Mouse (Mus musculus): Measurements from ENCODE around the gene Taar4. TPM values are rescaled to one million over a fixed set of nuclear protein-coding genes. Genes with fewer than 3 reads are reported as not detected.

The Taar4 gene
- polyA plus RNA-seq, 1 experiment from 2014 or later: not detected

DNA sequence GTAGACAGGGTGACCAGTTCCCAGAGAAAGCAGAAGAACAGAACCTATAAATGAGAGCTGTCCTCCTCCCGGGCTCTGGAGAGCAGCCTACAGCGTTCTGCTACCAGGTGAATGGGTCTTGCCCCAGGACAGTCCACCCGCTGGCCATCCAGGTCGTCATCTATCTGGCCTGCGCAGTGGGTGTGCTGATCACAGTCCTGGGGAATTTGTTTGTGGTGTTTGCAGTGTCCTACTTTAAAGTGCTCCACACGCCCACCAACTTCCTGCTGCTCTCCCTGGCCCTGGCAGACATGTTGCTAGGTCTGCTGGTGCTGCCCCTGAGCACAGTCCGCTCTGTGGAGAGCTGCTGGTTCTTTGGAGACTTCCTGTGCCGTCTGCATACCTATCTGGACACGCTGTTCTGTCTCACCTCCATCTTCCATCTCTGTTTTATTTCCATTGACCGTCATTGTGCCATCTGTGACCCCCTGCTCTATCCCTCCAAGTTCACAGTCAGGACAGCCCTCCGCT lies 10.4 kb downstream of the Taar4 start, which contains the start of gene Taar5:
Gene Taar5 (plus strand): TSS at position 51 of the 510 bp plus-strand sequence.
- WGBS: 88% methylated on average over 11 of the region's 11 CpGs
- Histone ChIP-seq H3K27me3 (replicated peaks; ENCODE audit: control insufficient read depth, insufficient read depth, low read length) (no peaks in the 10 kb centered on the region), H3K27ac (ENCODE audit: low read depth, low read length) (no peak within 1 kb of the TSS), H3K4me3 (ENCODE audit: low read depth, low read length) (no peak within 1 kb of the TSS), H3K4me1 (replicated peaks; ENCODE audit: control insufficient read depth, insufficient read depth, low read length) (no peaks in the 10 kb centered on the region), H3K36me3 (ENCODE audit: control insufficient read depth, insufficient read depth) (no peaks in the 10 kb centered on the region), H3K9ac (ENCODE audit: low read depth, low read length) (no peak within 1 kb of the TSS), H3K9me3 (ENCODE audit: control insufficient read depth) (no peaks in the 10 kb centered on the region), H3K4me2 (replicated peaks; ENCODE audit: low read depth) (no peak within 1 kb of the TSS)
- no peak for TF ChIP-seq CTCF (IDR thresholded peaks at IDR 0.05; ENCODE audit: low read depth)
- no peak for ATAC-seq

DNA sequence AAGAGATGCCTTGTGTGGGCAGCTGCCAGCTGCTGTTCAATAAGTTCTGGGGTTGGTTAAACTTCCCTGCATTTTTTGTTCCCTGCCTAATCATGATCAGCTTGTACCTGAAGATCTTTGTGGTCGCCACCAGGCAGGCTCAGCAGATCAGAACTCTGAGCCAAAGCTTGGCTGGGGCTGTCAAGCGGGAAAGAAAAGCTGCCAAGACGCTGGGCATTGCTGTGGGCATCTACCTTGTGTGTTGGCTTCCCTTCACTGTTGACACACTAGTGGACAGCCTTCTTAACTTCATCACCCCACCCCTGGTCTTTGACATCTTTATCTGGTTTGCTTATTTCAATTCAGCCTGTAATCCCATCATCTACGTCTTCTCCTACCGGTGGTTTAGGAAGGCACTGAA lies 11.0 kb downstream of the Taar4 start:
- H3K27me3 ChIP-seq (replicated peaks; ENCODE audit: control insufficient read depth, insufficient read depth, low read length): no peaks in the 10 kb centered on the region
- H3K27ac ChIP-seq (ENCODE audit: low read depth, low read length): no peak overlapping the region
- 87% methylated on average over 5 of the region's 5 CpGs for WGBS
- H3K9me3 ChIP-seq (ENCODE audit: control insufficient read depth): no peaks in the 10 kb centered on the region
- TF ChIP-seq CTCF (IDR thresholded peaks at IDR 0.05; ENCODE audit: low read depth): no peak
- no peak overlapping the region for H3K4me3 ChIP-seq (ENCODE audit: low read depth, low read length)
- H3K4me2 ChIP-seq (replicated peaks; ENCODE audit: low read depth): no peak overlapping the region
- H3K36me3 ChIP-seq (ENCODE audit: control insufficient read depth, insufficient read depth): no peaks in the 10 kb centered on the region
- no peak for ATAC-seq
- H3K9ac ChIP-seq (ENCODE audit: low read depth, low read length): no peak overlapping the region
- H3K4me1 ChIP-seq (replicated peaks; ENCODE audit: control insufficient read depth, insufficient read depth, low read length): no peaks in the 10 kb centered on the region

DNA sequence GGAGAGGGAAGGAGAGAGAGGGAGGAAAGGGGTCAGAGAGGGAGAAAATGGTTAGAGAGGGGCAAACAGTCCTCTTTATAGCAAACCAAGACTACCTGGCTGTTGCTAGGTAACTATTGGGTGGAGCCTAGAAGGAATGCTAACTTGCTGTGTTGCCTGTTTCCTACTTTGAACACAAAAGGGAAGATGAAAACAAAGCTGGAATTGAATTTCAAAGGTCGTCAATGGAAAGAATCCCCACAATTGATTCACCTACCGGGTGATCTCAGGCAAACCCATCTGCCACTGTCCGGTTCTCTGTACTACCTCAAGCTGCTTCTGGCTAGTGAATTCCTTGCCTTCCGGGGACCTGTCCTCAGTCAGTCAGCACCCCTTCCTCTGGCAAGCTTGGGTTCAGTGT lies 17.7 kb downstream of the Taar4 start:
- no peak overlapping the region for H3K9ac ChIP-seq (ENCODE audit: low read depth, low read length)
- H3K9me3 ChIP-seq (ENCODE audit: control insufficient read depth): no peaks in the 10 kb centered on the region
- H3K36me3 ChIP-seq (ENCODE audit: control insufficient read depth, insufficient read depth): no peaks in the 10 kb centered on the region
- H3K27ac ChIP-seq (ENCODE audit: low read depth, low read length): no peak overlapping the region
- H3K27me3 ChIP-seq (replicated peaks; ENCODE audit: control insufficient read depth, insufficient read depth, low read length): no peaks in the 10 kb centered on the region
- WGBS: 54% methylated on average over 4 of the region's 4 CpGs
- no peak overlapping the region for H3K4me2 ChIP-seq (replicated peaks; ENCODE audit: low read depth)
- TF ChIP-seq CTCF (IDR thresholded peaks at IDR 0.05; ENCODE audit: low read depth): no peak
- ATAC-seq: no peak
- no peaks in the 10 kb centered on the region for H3K4me1 ChIP-seq (replicated peaks; ENCODE audit: control insufficient read depth, insufficient read depth, low read length)
- H3K4me3 ChIP-seq (ENCODE audit: low read depth, low read length): no peak overlapping the region

DNA sequence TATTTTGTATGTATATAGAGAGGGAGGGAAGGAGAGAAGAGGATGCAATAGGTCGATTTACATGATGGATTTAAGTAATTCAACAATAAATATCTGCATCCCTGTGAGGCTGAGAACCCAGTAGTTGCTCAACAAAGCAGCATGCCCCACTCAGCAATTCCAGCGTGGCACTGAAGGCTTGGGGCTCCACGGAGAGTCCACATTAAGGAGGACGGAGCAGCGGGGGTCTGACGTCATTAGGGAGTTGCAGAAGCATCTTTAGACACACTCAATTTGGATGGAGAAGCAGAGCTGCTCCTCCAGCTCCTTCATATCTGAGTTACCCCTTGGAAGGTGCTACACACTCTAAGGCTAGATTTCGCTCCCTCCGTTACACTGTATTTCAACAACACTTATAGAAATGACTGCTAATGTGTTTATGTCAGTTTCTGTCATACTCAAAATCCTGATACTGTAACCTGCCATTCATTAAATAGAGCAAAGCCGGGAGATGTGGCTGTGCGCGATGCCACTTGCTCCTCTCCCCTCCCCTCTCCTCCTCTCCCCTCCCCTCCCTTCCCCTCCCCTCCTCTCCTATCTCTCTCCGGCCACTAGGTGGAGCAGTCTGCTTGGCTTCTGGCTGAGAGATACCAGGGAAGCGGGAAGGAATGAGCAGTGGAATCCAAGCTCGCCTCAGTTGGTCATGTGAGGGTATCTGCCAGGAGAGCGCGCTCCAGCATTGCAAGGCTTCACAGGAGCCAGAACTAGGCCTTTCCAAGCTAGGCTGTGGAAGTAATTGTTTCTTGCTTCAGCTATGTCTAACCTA lies 18.8 kb downstream of the Taar4 start:
- Histone ChIP-seq H3K9ac (ENCODE audit: low read depth, low read length) (no peak overlapping the region), H3K4me2 (replicated peaks; ENCODE audit: low read depth) (no peak overlapping the region), H3K27ac (ENCODE audit: low read depth, low read length) (no peak overlapping the region), H3K4me1 (replicated peaks; ENCODE audit: control insufficient read depth, insufficient read depth, low read length) (no peaks in the 10 kb centered on the region), H3K27me3 (replicated peaks; ENCODE audit: control insufficient read depth, insufficient read depth, low read length) (no peaks in the 10 kb centered on the region), H3K4me3 (ENCODE audit: low read depth, low read length) (no peak overlapping the region), H3K9me3 (ENCODE audit: control insufficient read depth) (no peaks in the 10 kb centered on the region), H3K36me3 (ENCODE audit: control insufficient read depth, insufficient read depth) (no peaks in the 10 kb centered on the region)
- peak; percentile 93 for TF ChIP-seq CTCF (IDR thresholded peaks at IDR 0.05; ENCODE audit: low read depth)
- WGBS: 47% methylated on average over 16 of the region's 16 CpGs
- peak; percentile 85 for ATAC-seq

DNA sequence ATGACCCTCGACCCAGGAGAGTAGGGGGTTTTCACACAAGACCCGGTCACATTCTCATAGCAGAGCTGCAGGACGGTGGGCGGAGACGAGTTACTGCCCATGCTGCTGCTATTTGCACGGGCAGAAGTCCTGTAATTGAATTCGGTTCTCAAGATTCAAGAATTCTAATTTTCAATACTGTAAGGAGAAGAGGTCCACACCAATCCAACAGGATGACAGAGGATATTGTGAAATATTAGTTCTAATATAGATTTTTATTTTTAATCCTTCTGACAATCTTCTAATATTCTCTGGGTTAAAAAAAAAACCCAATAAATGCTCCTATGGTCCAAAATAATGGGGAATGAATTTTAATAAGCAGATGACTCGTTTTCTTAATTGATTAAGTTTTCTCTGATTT lies 25.3 kb downstream of the Taar4 start, which contains the start of gene Taar6:
Gene Taar6 (minus strand): TSS at position 101 of the 400 bp plus-strand sequence.
- Histone ChIP-seq H3K27me3 (replicated peaks; ENCODE audit: control insufficient read depth, insufficient read depth, low read length) (no peaks in the 10 kb centered on the region), H3K9me3 (ENCODE audit: control insufficient read depth) (no peaks in the 10 kb centered on the region), H3K4me1 (replicated peaks; ENCODE audit: control insufficient read depth, insufficient read depth, low read length) (no peaks in the 10 kb centered on the region), H3K4me3 (ENCODE audit: low read depth, low read length) (no peak within 1 kb of the TSS), H3K36me3 (ENCODE audit: control insufficient read depth, insufficient read depth) (no peaks in the 10 kb centered on the region), H3K4me2 (replicated peaks; ENCODE audit: low read depth) (no peak within 1 kb of the TSS), H3K9ac (ENCODE audit: low read depth, low read length) (no peak within 1 kb of the TSS), H3K27ac (ENCODE audit: low read depth, low read length) (no peak within 1 kb of the TSS)
- no peak for TF ChIP-seq CTCF (IDR thresholded peaks at IDR 0.05; ENCODE audit: low read depth)
- WGBS: 80% methylated on average over 8 of the region's 8 CpGs
- no peak for ATAC-seq

DNA sequence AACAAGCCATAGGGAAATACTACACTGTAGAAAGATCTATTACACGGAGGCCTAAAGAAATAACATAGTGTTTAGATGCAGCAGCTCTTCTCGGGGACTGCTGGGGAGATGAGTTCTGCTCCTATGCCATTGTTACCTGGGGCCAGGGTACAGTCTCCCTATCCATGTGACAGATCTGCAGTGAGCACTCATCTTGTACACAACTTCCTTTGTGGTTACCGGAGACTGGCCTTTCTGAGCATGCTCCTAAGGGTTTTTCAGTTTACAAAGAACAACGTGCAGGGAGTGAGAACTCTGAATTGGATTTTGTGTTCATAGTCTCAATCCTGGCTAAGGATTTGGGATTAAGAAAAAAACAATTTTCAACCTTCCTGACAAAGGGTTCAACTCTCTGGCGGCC lies 26.1 kb downstream of the Taar4 start:
- Histone ChIP-seq H3K36me3 (ENCODE audit: control insufficient read depth, insufficient read depth) (no peaks in the 10 kb centered on the region), H3K4me3 (ENCODE audit: low read depth, low read length) (no peak overlapping the region), H3K27me3 (replicated peaks; ENCODE audit: control insufficient read depth, insufficient read depth, low read length) (no peaks in the 10 kb centered on the region), H3K4me2 (replicated peaks; ENCODE audit: low read depth) (no peak overlapping the region), H3K27ac (ENCODE audit: low read depth, low read length) (no peak overlapping the region), H3K9me3 (ENCODE audit: control insufficient read depth) (no peaks in the 10 kb centered on the region), H3K9ac (ENCODE audit: low read depth, low read length) (no peak overlapping the region), H3K4me1 (replicated peaks; ENCODE audit: control insufficient read depth, insufficient read depth, low read length) (no peaks in the 10 kb centered on the region)
- ATAC-seq: no peak
- TF ChIP-seq CTCF (IDR thresholded peaks at IDR 0.05; ENCODE audit: low read depth): no peak
- WGBS: 71% methylated on average over 5 of the region's 5 CpGs
